Mouse (Mus musculus): ENCODE measurements around the gene Myrfl. TPM values are rescaled to one million over a fixed set of nuclear protein-coding genes. Genes with fewer than 3 reads are reported as not detected.

Gene Myrfl
- polyA plus RNA-seq, 1 experiment from 2014 or later = 1.2 TPM

DNA sequence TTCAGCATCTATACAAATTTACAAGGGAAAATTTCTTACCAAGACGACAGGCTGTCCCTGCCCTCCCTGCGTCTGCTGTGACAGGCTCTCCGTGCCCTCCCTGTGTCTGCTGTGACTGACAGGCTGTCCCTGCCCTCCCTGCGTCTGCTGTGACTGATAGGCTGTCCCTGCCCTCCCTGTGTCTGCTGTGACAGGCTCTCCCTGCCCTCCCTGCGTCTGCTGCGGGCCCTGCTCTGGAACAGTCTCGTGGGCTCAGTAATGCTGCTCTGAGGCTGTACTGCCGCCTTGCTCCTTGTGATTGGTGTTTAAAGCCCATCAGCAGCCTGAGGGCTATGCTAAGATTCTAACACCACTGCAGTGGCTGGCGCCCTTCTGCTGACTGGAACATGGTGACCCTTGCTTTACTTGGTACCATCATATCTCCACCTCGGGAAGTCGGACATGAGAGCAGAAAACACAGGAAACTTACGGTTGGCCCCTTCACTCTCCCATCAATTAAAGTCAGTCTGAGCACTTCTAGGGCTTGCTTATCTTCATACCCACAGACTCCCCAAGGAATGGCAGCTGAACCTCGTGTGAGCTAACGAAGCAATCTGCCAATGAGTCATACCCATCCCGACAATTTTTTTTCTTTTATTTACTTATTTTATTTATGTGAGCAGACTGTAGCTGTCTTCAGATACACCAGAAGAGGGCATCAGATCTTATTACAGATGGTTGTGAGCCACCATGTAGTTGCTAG is 12.4 kb upstream of the Myrfl start:
- no peak overlapping the region for H3K4me3 ChIP-seq (replicated peaks)
- 72% methylated on average over 15 of the region's 15 CpGs for WGBS

DNA sequence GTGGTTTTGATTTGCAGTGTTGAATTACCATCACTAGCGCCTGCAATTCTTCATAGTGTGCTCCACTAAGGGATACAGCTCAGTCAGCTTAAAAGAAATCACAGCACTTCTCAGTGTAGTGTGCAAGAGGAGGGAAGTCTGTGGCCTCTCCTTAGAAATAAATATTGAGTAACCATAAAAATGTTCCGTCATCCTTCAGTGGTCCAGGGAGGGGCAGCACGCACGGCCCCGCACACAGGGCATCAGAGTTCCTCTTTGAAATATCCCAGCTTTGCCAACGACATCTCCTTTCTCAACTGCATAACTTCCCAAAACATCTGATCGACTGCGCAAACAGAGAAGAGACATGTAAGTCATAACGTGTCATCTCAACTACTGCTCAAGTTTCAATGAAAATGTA is 10.1 kb upstream of the Myrfl start:
- no peak for ATAC-seq (ENCODE audit: insufficient read depth, low FRiP score, low read depth)
- WGBS = 85% methylated on average over 9 of the region's 9 CpGs
- no peaks in the 10 kb centered on the region for H3K27me3 ChIP-seq (replicated peaks)

More for the DNA sequence above, 12.4 kb upstream of the Myrfl start:
- no peak overlapping the region for H3K4me2 ChIP-seq
- no peak overlapping the region for H3K27ac ChIP-seq
- no peaks in the 10 kb centered on the region for H3K27me3 ChIP-seq (replicated peaks)
- peak; percentile 86 for ATAC-seq (ENCODE audit: insufficient read depth, low FRiP score, low read depth)
- H3K9me3 ChIP-seq = no peaks in the 10 kb centered on the region
- no peak overlapping the region for H3K9ac ChIP-seq
- 0 out of 2 replicates have a peak, but pooled peaks cover 9% of the 10 kb centered on the region for H3K36me3 ChIP-seq
- H3K4me1 ChIP-seq = no peaks in the 10 kb centered on the region

DNA sequence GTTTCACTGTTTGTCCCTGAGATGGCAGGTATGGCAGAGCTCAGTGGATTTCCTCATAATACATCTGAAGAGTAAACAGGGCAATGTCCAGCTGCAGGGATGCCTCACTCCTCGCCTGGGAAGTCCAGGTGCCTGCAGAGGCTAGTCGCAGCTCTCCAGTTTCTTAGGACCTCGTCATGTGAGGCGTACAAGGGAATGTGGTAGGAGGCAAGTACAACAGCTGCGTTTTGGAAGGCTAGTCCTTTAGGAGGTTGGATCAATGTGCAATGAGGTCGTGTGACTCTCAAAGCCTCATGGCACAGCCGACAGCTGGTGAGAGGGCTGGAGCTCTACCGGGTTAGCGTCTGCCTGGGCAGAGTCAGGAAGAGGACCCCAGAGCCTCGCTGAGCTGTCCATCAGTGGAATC is 7.8 kb upstream of the Myrfl start:
- Histone ChIP-seq H3K27me3 (replicated peaks) (no peaks in the 10 kb centered on the region), H3K9ac (no peak overlapping the region), H3K36me3 (0 out of 2 replicates have a peak, but pooled peaks cover under 1% of the 10 kb centered on the region), H3K9me3 (no peaks in the 10 kb centered on the region), H3K4me1 (no peaks in the 10 kb centered on the region), H3K4me3 (replicated peaks) (no peak overlapping the region), H3K4me2 (no peak overlapping the region), H3K27ac (no peak overlapping the region)
- no peak for ATAC-seq (ENCODE audit: insufficient read depth, low FRiP score, low read depth)
- 74% methylated on average over 10 of the region's 10 CpGs for WGBS

More for the DNA sequence above, 10.1 kb upstream of the Myrfl start:
- H3K27ac ChIP-seq = no peak overlapping the region
- no peaks in the 10 kb centered on the region for H3K9me3 ChIP-seq
- no peak overlapping the region for H3K4me3 ChIP-seq (replicated peaks)
- H3K9ac ChIP-seq = no peak overlapping the region
- H3K36me3 ChIP-seq = 0 out of 2 replicates have a peak, but pooled peaks cover 9% of the 10 kb centered on the region
- no peak overlapping the region for H3K4me2 ChIP-seq
- H3K4me1 ChIP-seq = no peaks in the 10 kb centered on the region

DNA sequence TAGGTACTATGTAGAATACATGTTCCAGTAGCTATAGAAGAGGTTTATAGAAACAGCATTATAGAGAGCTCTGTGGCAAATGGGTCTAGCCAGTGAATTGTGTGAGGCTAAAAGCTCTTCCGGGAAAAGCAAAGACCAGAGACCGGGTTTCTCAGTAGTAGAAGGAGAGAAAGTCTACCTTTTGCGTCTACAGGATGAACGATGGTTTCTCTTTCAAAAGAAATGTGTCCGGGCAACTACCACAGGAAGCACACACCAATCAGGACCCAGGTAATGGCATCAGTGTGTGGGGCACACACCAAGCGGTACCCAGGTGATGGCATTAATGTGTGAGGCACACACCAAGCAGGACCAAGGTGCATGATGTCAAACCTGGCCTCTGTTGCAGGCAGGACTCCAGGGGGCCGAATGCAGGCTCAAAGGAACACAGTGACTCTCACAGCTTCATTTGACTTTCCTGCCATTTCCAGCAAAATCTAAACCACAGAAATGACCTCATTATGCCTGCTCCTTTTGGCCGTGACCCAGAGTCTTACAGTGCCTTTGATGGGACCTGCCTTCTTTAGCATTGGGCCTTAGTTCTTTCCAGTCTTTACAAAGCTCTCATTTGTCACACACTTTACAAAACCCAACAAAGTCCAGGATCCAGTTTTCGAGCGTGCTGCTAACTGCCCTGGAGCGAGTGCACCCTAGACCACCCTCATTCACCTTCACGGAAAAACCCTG is 1.4 kb downstream of the Myrfl start:
- ATAC-seq (ENCODE audit: insufficient read depth, low FRiP score, low read depth) = no peak
- H3K27me3 ChIP-seq (replicated peaks) = no peaks in the 10 kb centered on the region
- H3K4me2 ChIP-seq = no peak overlapping the region
- no peaks in the 10 kb centered on the region for H3K4me1 ChIP-seq
- no peaks in the 10 kb centered on the region for H3K9me3 ChIP-seq
- H3K36me3 ChIP-seq = no peaks in the 10 kb centered on the region
- WGBS = 90% methylated on average over 12 of the region's 12 CpGs
- no peak overlapping the region for H3K9ac ChIP-seq
- no peak overlapping the region for H3K27ac ChIP-seq
- H3K4me3 ChIP-seq (replicated peaks) = no peak overlapping the region

DNA sequence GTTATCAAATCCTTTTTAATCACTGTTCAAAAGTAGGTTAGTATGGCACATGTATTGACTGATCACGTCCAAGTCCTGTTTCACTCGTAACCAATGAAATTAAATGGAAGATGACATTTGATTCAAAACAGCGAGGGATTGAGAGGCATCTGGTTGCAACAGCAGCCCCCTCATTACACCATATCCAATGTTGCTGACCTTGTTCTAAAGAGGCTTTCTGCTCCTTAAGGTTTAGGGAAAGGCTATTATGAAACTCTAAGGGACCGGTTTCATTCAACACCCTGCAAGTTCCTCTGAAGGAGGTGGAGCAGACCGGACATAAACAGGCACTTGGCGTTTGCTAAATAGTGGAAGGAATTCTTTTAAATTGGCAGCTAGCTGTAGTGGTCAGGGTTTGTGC is 2.2 kb downstream of the Myrfl start:
- Histone ChIP-seq H3K4me1 (no peaks in the 10 kb centered on the region), H3K27ac (no peak overlapping the region), H3K9me3 (no peaks in the 10 kb centered on the region), H3K36me3 (no peaks in the 10 kb centered on the region), H3K27me3 (replicated peaks) (no peaks in the 10 kb centered on the region), H3K4me3 (replicated peaks) (no peak overlapping the region), H3K4me2 (no peak overlapping the region), H3K9ac (no peak overlapping the region)
- no peak for ATAC-seq (ENCODE audit: insufficient read depth, low FRiP score, low read depth)
- 74% methylated on average over 6 of the region's 6 CpGs for WGBS

DNA sequence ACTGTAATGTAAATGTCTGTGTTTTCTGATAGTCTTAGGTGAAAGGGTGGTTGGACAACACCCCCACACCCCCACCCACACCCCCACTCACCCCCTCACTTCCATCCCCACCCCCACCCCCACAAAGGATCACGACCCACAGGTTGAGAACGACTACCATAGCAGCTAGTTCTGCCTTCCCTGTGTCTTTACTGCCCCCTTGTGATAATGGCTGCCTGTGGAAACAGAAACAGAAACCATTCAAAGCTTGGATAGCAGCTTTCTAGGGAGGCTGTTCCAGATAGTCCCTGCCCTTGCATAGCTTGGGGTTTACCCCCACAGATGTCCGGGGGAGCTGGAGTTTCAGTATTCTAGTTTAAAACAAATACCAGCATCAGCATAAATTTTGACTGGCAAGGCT is 3.0 kb downstream of the Myrfl start:
- Histone ChIP-seq H3K9me3 (no peaks in the 10 kb centered on the region), H3K36me3 (no peaks in the 10 kb centered on the region), H3K27ac (no peak overlapping the region), H3K27me3 (replicated peaks) (no peaks in the 10 kb centered on the region), H3K4me2 (no peak overlapping the region), H3K4me3 (replicated peaks) (no peak overlapping the region), H3K9ac (no peak overlapping the region), H3K4me1 (no peaks in the 10 kb centered on the region)
- no peak for ATAC-seq (ENCODE audit: insufficient read depth, low FRiP score, low read depth)
- 19% methylated on average over 3 of the region's 3 CpGs for WGBS

DNA sequence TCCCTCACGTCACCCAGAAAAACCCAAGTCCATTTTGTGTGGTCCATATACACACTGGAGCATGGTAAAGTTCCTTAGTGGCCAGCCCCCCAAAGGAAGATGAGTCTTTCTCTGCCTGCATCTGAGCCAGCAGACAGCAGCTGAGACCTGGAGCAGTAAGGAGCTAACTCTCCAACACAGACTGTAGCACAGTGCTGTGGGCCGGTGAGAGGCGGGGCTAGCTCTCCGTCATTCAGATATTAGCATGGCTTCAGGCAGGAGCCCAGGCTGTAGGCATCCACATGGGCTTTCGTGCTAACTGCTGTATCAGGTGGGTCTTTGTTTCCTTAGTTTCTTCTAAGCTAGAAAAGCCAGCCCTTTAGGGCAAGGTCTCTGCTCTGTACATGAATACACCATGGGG is 6.1 kb downstream of the Myrfl start:
- no peak overlapping the region for H3K9ac ChIP-seq
- H3K4me1 ChIP-seq = no peaks in the 10 kb centered on the region
- H3K4me3 ChIP-seq (replicated peaks) = no peak overlapping the region
- H3K27ac ChIP-seq = no peak overlapping the region
- ATAC-seq (ENCODE audit: insufficient read depth, low FRiP score, low read depth) = peak; percentile 43; the same call in 1 of the 2 replicates
- H3K9me3 ChIP-seq = no peaks in the 10 kb centered on the region
- H3K36me3 ChIP-seq = no peaks in the 10 kb centered on the region
- WGBS = 48% methylated on average over 5 of the region's 5 CpGs
- no peaks in the 10 kb centered on the region for H3K27me3 ChIP-seq (replicated peaks)
- H3K4me2 ChIP-seq = no peak overlapping the region

DNA sequence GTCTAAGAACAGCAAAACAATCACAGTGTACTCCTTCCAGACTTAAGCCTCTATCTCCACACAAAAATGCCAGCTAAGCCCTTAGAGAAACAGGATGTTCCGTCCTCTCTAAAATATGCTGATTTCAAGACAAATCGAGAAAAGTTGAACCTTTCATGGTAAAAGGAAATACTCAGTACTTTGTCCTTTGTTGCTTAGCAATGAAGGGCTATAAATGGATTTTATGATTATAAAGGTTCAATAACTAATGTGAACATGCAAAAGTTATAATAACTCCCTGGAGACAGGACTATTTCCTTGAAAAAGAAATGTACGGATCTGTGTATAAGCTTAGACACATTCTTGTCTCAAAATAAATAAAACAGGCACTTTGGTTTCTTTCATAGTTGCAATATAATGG is 12.2 kb downstream of the Myrfl start:
- no peak overlapping the region for H3K9ac ChIP-seq
- no peak overlapping the region for H3K4me3 ChIP-seq (replicated peaks)
- H3K4me1 ChIP-seq = no peaks in the 10 kb centered on the region
- H3K27ac ChIP-seq = no peak overlapping the region
- 56% methylated on average over 3 of the region's 3 CpGs for WGBS
- H3K9me3 ChIP-seq = no peaks in the 10 kb centered on the region
- H3K27me3 ChIP-seq (replicated peaks) = no peaks in the 10 kb centered on the region
- H3K36me3 ChIP-seq = no peaks in the 10 kb centered on the region
- ATAC-seq (ENCODE audit: insufficient read depth, low FRiP score, low read depth) = no peak
- H3K4me2 ChIP-seq = no peak overlapping the region

DNA sequence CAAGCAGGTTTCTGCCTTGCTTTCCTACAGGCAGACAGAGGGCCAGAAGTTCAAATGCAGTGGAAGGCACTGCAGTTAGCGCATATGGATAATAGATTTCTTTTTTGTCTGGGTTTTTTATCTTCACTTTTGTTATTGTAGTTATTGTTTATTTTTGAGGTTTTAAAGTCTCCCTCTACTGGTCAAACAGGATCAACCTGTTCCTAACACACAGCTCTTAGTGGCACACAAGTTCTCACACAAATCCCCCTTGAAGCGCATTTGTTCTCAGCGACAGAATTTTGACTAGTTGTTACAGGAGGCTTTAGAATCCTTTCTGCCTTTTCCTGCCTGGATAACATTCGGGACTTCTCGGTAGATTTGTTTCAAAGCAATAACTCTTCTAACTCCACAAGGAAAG is 13.2 kb downstream of the Myrfl start:
- H3K36me3 ChIP-seq = no peaks in the 10 kb centered on the region
- no peaks in the 10 kb centered on the region for H3K4me1 ChIP-seq
- no peak overlapping the region for H3K27ac ChIP-seq
- no peak overlapping the region for H3K9ac ChIP-seq
- no peak overlapping the region for H3K4me3 ChIP-seq (replicated peaks)
- WGBS = 46% methylated on average over 5 of the region's 5 CpGs
- no peaks in the 10 kb centered on the region for H3K27me3 ChIP-seq (replicated peaks)
- no peak for ATAC-seq (ENCODE audit: insufficient read depth, low FRiP score, low read depth)
- H3K9me3 ChIP-seq = no peaks in the 10 kb centered on the region
- H3K4me2 ChIP-seq = no peak overlapping the region

DNA sequence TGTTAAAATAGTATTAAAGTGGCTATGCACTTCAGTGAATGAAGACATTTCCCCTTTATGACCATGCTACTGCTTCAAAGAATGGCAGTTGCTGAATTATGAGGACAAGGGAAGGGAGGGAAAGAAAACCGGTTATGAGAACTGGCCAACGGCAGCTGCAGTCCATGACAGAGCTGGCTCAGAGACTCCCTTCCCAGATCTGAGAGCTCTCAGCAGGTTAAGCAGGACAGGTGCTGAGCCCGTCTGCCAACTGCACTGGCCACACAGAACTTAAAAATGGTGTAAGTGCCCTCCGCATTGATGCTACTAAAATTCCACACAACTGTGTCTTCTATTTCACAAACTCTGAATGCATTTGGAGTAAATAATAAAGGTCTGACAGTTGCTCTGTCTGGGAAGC is 19.3 kb downstream of the Myrfl start:
- Histone ChIP-seq H3K9ac (no peak overlapping the region), H3K4me2 (no peak overlapping the region), H3K4me3 (replicated peaks) (no peak overlapping the region), H3K27me3 (replicated peaks) (no peaks in the 10 kb centered on the region), H3K36me3 (no peaks in the 10 kb centered on the region), H3K4me1 (no peaks in the 10 kb centered on the region), H3K9me3 (no peaks in the 10 kb centered on the region), H3K27ac (no peak overlapping the region)
- no peak for ATAC-seq (ENCODE audit: insufficient read depth, low FRiP score, low read depth)
- WGBS = 86% methylated on average over 4 of the region's 4 CpGs

DNA sequence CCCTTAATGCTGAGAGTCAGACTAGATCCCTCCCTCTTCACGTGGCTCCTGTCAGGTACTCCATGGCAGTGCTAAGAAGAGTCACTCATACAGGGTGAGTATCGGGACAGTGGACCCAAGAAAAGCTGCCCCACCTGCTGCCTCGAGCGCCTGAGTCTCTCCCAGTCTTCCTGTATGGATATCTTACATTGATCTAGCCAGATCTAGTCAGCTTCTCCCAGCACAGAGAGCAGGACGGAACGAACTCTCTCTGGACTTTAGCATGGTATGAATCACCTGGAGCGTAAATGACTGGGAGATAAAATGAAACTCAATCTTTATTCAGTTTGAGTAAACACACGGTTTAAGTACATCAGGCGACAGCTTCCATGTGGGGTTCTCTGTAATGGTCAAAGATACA is 22.2 kb downstream of the Myrfl start:
- no peak overlapping the region for H3K27ac ChIP-seq
- H3K9ac ChIP-seq = no peak overlapping the region
- H3K4me1 ChIP-seq = no peaks in the 10 kb centered on the region
- H3K4me2 ChIP-seq = no peak overlapping the region
- no peak overlapping the region for H3K4me3 ChIP-seq (replicated peaks)
- no peaks in the 10 kb centered on the region for H3K9me3 ChIP-seq
- ATAC-seq (ENCODE audit: insufficient read depth, low FRiP score, low read depth) = peak; percentile 35; the same call in 1 of the 2 replicates
- H3K27me3 ChIP-seq (replicated peaks) = no peaks in the 10 kb centered on the region
- no peaks in the 10 kb centered on the region for H3K36me3 ChIP-seq
- 47% methylated on average over 9 of the region's 9 CpGs for WGBS

DNA sequence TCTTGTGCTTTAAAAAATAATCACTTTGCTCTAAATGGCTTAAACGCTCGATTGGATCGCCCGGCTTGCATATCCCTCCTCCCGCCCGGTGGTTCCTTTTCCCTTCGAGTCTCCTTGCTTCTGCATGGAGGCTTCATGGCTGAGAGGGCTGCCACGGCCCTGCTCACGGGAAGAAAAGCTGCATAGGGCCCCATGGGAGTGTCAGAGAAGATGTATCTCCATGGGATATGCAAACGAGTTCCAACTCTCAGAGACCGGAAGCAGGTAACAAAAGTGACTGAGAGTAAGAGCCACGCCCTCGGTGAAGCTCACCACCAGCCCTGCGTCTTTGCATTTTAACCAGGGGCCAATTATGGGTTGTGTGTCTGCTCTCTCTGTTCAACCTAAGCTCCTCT is 24.7 kb downstream of the Myrfl start:
- H3K9ac ChIP-seq = no peak overlapping the region
- H3K4me3 ChIP-seq (replicated peaks) = no peak overlapping the region
- peak overlapping the region; percentile 21; the same call in 1 of the 2 replicates for H3K4me2 ChIP-seq
- H3K27ac ChIP-seq = no peak overlapping the region
- H3K9me3 ChIP-seq = no peaks in the 10 kb centered on the region
- WGBS = 47% methylated on average over 14 of the region's 14 CpGs
- H3K36me3 ChIP-seq = no peaks in the 10 kb centered on the region
- H3K27me3 ChIP-seq (replicated peaks) = no peaks in the 10 kb centered on the region
- no peak for ATAC-seq (ENCODE audit: insufficient read depth, low FRiP score, low read depth)
- no peaks in the 10 kb centered on the region for H3K4me1 ChIP-seq

All from stomach, embryonic 15.5 days (tissue).